Mouse (Mus musculus): ENCODE measurements around the gene Vmo1. TPM values are rescaled to one million over a fixed set of nuclear protein-coding genes. Genes with fewer than 3 reads are reported as not detected.

Gene Vmo1
- polyA plus RNA-seq (2012; rRNA removed) = 0.17 TPM in 1 of 2 replicates, not detected in the other

GRCm38 (mm10) chr11:70514288-70514687 is at the start of gene Vmo1:
TSS of gene Vmo1 (minus strand) at chr11:70514616.

GRCm38 (mm10) chr11:70562287-70562994 is 48.0 kb upstream of the Vmo1 start, which contains the start of gene Mink1:
TSS of gene Mink1 (plus strand) at chr11:70562881.

GRCm38 (mm10) chr11:70539877-70540587 is 25.6 kb upstream of the Vmo1 start, which contains the start of gene Pld2:
TSS of gene Pld2 (plus strand) at chr11:70540064.

DNA sequence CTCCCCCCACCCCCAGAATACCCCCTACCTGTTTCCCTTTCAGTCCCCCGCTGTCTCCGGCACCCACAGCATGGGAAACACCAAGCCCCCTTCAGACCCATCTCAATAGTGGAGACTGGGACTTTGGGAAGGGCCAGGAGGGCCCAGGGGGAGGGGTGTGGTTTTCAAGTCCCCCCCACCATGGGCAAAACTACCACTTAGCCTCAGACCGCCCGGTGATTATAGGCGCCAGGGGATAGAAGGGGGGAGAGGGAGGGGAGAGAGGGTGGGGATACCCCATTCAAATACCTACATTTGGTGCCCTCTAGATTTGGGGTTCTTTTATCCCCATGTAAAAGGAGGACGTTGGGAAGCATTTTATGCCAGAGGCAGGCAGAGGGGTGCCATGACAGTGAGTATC is 18.4 kb upstream of the Vmo1 start, which contains the start of gene Gm40193:
Gm40193 (minus strand) TSS at position 101 of the 400 bp plus-strand sequence.

DNA sequence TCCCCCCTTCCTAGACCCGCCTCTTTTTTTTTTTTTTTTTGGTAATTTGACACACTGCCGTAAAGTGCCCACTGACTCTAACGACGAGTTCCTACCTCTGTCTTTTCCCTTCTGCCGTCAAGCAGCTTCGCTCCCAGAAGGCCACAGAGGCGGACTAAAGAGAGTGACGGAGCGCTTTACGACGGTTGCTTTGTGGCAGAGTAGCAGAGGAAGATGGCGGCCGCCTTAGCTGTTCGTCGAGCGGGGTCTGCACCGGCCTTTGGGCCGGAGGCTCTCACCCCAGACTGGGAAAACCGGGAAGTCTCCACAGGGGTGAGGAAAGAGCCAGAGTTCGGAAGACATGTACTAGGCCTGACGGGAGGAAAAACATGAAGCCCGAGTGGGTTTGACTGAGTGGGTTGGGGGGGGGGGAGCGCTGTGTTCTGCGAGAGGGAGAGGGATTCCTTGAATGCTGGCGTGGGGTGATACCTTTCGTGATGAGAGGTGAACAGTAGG is 10.8 kb upstream of the Vmo1 start, which contains the start of gene Psmb6:
Psmb6 (plus strand) TSS at position 184 of the 495 bp plus-strand sequence.

GRCm38 (mm10) chr11:70518923-70519322 is 4.5 kb upstream of the Vmo1 start, which contains the start of gene Gltpd2:
TSS of gene Gltpd2 (plus strand) at chr11:70519196.

GRCm38 (mm10) chr11:70504970-70505369 is 9.4 kb downstream of the Vmo1 start, which contains the start of gene Tm4sf5:
TSS of gene Tm4sf5 (plus strand) at chr11:70505244.

Other genes starting within 250 kb of the Vmo1 start
- 0.03 TPM in 1 of 2 replicates, not detected in the other for gene Alox12e, start 192.0 kb downstream of the Vmo1 start, polyA plus RNA-seq (2012; rRNA removed)
- 0.12 and 0.45 TPM in 2 replicates for gene Alox15, start 162.6 kb downstream of the Vmo1 start, polyA plus RNA-seq (2012; rRNA removed)
- 22.4 and 26.1 TPM in 2 replicates for gene Pelp1, start 104.6 kb downstream of the Vmo1 start, polyA plus RNA-seq (2012; rRNA removed)
- 64.3 and 77.9 TPM in 2 replicates for gene Arrb2, start 82.0 kb downstream of the Vmo1 start, polyA plus RNA-seq (2012; rRNA removed)
- gene Med11, start 62.7 kb downstream of the Vmo1 start, polyA plus RNA-seq (2012; rRNA removed) = 29.5 and 33.2 TPM in 2 replicates
- gene Zmynd15, start 55.2 kb downstream of the Vmo1 start, polyA plus RNA-seq (2012; rRNA removed) = 1.4 and 1.6 TPM in 2 replicates
- 2.1 and 4.0 TPM in 2 replicates for gene Cxcl16, start 54.6 kb downstream of the Vmo1 start, polyA plus RNA-seq (2012; rRNA removed)
- gene Tm4sf5, start 9.4 kb downstream of the Vmo1 start, polyA plus RNA-seq (2012; rRNA removed) = 5.3 and 6.0 TPM in 2 replicates
- not detected in 2 replicates for gene Gltpd2, start 4.6 kb upstream of the Vmo1 start, polyA plus RNA-seq (2012; rRNA removed)
- gene Psmb6, start 10.8 kb upstream of the Vmo1 start, polyA plus RNA-seq (2012; rRNA removed) = 411 and 440 TPM in 2 replicates
- gene Gm40193, start 18.3 kb upstream of the Vmo1 start, polyA plus RNA-seq (2012; rRNA removed) = not detected in 2 replicates
- gene Pld2, start 25.4 kb upstream of the Vmo1 start, polyA plus RNA-seq (2012; rRNA removed) = 30.0 and 37.4 TPM in 2 replicates
- gene Mink1, start 48.3 kb upstream of the Vmo1 start, polyA plus RNA-seq (2012; rRNA removed) = 97.3 and 104 TPM in 2 replicates
- gene 4930544D05Rik, start 101.2 kb upstream of the Vmo1 start, polyA plus RNA-seq (2012; rRNA removed) = 0.12 TPM in 1 of 2 replicates, not detected in the other
- gene Chrne, start 104.6 kb upstream of the Vmo1 start, polyA plus RNA-seq (2012; rRNA removed) = 0.13 and 0.53 TPM in 2 replicates
- 0.05 TPM in 1 of 2 replicates, not detected in the other for gene Gp1ba, start 124.5 kb upstream of the Vmo1 start, polyA plus RNA-seq (2012; rRNA removed)
- gene Rnf167, start 132.6 kb upstream of the Vmo1 start, polyA plus RNA-seq (2012; rRNA removed) = 96.5 and 96.7 TPM in 2 replicates
- 113 and 117 TPM in 2 replicates for gene Slc25a11, start 132.9 kb upstream of the Vmo1 start, polyA plus RNA-seq (2012; rRNA removed)
- 321 and 340 TPM in 2 replicates for gene Pfn1, start 140.0 kb upstream of the Vmo1 start, polyA plus RNA-seq (2012; rRNA removed)
- 17.5 and 44.8 TPM in 2 replicates for gene Eno3, start 142.6 kb upstream of the Vmo1 start, polyA plus RNA-seq (2012; rRNA removed)
- gene Spag7, start 154.8 kb upstream of the Vmo1 start, polyA plus RNA-seq (2012; rRNA removed) = 70.3 and 73.0 TPM in 2 replicates
- gene Camta2, start 173.5 kb upstream of the Vmo1 start, polyA plus RNA-seq (2012; rRNA removed) = 20.3 and 22.8 TPM in 2 replicates
- gene Inca1, start 185.5 kb upstream of the Vmo1 start, polyA plus RNA-seq (2012; rRNA removed) = 0.49 and 0.56 TPM in 2 replicates
- 16.3 and 18.0 TPM in 2 replicates for gene Kif1c, start 185.9 kb upstream of the Vmo1 start, polyA plus RNA-seq (2012; rRNA removed)
- gene Zfp3, start 249.6 kb upstream of the Vmo1 start, polyA plus RNA-seq (2012; rRNA removed) = 9.1 TPM in 2 replicates